Mouse (Mus musculus) stomach, postnatal 0 days (tissue): Measurements from ENCODE around the gene Asb18. TPM values are rescaled to one million over a fixed set of nuclear protein-coding genes. Genes with fewer than 3 reads are reported as not detected.

Source experiments
- ATAC-seq: fragments of 200-750 bp; cut with Nextera tagmentation; 2 replicates; pipeline ENCODE4 v1.8.0; 2017; ENCODE audit not compliant: low FRiP score, low TSS enrichment
- DNase-seq: peaks from one replicate; pipeline ENCODE4 v3.0.0-alpha.2; 2016; ENCODE audit warnings: low spot score
- H3K27ac ChIP-seq: fragments of 300-500 bp; sonication (generic); replicated peaks from 2 replicates; pipeline ENCODE4 v1.5.1; 2014; ENCODE audit warnings: mild to moderate bottlenecking, control low read depth
- H3K27me3 ChIP-seq: fragments of 300-500 bp; sonication (generic); 2 replicates; pipeline ENCODE4 v1.6.1; 2014; ENCODE audit warnings: low read length; ENCODE audit not compliant: control insufficient read depth, insufficient read depth
- H3K36me3 ChIP-seq: fragments of 300-500 bp; sonication (generic); 2 replicates; pipeline ENCODE4 v1.6.1; 2014; ENCODE audit warnings: low read length, mixed read lengths; ENCODE audit not compliant: control insufficient read depth, insufficient read depth
- H3K4me1 ChIP-seq: fragments of 300-500 bp; sonication (generic); replicated peaks from 2 replicates; pipeline ENCODE4 v1.6.1; 2014; ENCODE audit warnings: antibody characterized with exemption; ENCODE audit not compliant: control insufficient read depth, insufficient read depth
- H3K4me2 ChIP-seq: fragments of 300-500 bp; sonication (generic); replicated peaks from 2 replicates; pipeline ENCODE4 v1.6.1; 2014; ENCODE audit warnings: low read depth, mild to moderate bottlenecking, control low read depth, moderate library complexity
- H3K4me3 ChIP-seq: fragments of 300-500 bp; sonication (generic); 2 replicates; pipeline ENCODE4 v1.5.1; 2014; ENCODE audit warnings: low read depth, low read length, control low read depth
- H3K9ac ChIP-seq: fragments of 300-500 bp; sonication (generic); 2 replicates; pipeline ENCODE4 v1.6.1; 2014; ENCODE audit warnings: mild to moderate bottlenecking, low read length, control low read depth, mixed read lengths
- H3K9me3 ChIP-seq: fragments of 300-500 bp; sonication (generic); 2 replicates; pipeline ENCODE4 v1.6.1; 2016; ENCODE audit warnings: low read length; ENCODE audit not compliant: control insufficient read depth
- CTCF ChIP-seq: IDR thresholded peaks from 2 replicates; pipeline ENCODE4 v1.5.1; 2016; ENCODE audit warnings: antibody characterized with exemption, low read depth, mild to moderate bottlenecking, moderate library complexity
- EP300 ChIP-seq: optimal IDR thresholded peaks from 2 replicates; pipeline ENCODE3; 2016; ENCODE audit warnings: antibody characterized with exemption
- WGBS: fragments of 180-500 bp; shearing (Covaris S2); extraction: QIAGEN DNeasy Blood & Tissue Kit; methylation state at CpG from one replicate; pipeline ENCODE4 v1.1.7; 2014; 5-methylcytosine and 5-hydroxymethylcytosine counted together
- polyA plus RNA-seq: library from polyadenylated mRNA; unstranded; fragments of >200 nt; fragmentation: Nextera tagmentation; extraction: Ambion mirVana; gene quantifications from 2 replicates; pipeline ENCODE4 v1.2.1, GENCODE M21; 2015

The Asb18 gene
- polyA plus RNA-seq: 0.02 TPM in 1 of 2 replicates, not detected in the other

DNA sequence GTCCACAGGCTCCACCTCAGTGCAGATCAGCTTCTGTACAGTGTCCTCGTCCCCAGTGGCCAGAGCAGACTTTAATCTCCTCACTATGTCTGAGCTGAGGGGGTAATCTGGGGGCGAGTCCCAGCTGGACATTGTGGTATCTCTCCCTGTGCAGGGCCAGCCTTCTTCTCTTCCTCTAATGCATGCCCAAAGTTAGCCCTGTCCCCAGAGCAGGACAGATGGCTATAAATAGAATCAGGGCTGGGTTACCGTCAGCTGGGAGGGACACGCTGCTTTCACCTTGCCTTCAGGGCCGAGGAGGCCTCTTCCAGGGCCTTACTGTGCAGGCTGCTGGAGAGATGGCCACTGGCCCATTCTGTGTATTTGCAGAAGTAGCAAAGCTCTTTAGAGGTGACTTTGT, at the start of gene Asb18:
Gene Asb18 (minus strand): TSS at position 221 of the 400 bp plus-strand sequence.
- ATAC-seq (no peak), DNase-seq (no peak)
- no peaks in the 10 kb centered on the region for H3K4me1 ChIP-seq
- no peak within 1 kb of the TSS for H3K4me2 ChIP-seq
- no peaks in the 10 kb centered on the region for H3K36me3 ChIP-seq
- H3K4me3 ChIP-seq: no peak within 1 kb of the TSS
- TF ChIP-seq CTCF (no peak), EP300 (no peak)
- H3K27ac ChIP-seq: no peak within 1 kb of the TSS
- no peaks in the 10 kb centered on the region for H3K9me3 ChIP-seq
- H3K9ac ChIP-seq: no peak within 1 kb of the TSS
- 66% methylated on average over 5 of the region's 5 CpGs for WGBS
- H3K27me3 ChIP-seq: no peaks in the 10 kb centered on the region

DNA sequence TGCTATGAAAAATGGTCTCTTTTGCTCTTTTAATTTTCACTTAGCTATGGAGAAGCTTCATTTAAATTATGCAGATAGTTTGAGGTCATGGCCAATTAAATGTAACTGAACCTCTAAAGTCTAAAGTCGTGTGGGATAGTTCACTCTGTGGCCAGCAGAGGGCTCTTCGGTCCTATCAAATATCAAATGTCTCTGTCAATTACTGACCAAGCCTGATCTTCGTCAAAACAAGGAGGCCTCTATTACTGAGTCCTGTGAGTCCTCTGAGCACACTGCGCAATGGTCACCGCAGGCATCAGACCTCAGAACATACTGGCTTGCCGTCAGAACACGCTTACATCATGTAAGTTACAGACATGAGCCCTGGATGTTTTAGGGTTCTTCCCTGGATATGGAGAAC, 46.1 kb upstream of the Asb18 start:
- 13% methylated on average over 7 of the region's 7 CpGs for WGBS
- DNase-seq (peak; percentile 55), ATAC-seq (peak; percentile 57; the same call in 1 of the 2 replicates)
- H3K4me2 ChIP-seq: no peak overlapping the region
- H3K4me1 ChIP-seq: no peaks in the 10 kb centered on the region
- H3K27ac ChIP-seq: no peak overlapping the region
- H3K4me3 ChIP-seq: no peak overlapping the region
- H3K9me3 ChIP-seq: no peaks in the 10 kb centered on the region
- no peak overlapping the region for H3K9ac ChIP-seq
- H3K27me3 ChIP-seq: no peaks in the 10 kb centered on the region
- TF ChIP-seq EP300: no peak
- TF ChIP-seq CTCF: peak; percentile 87
- H3K36me3 ChIP-seq: no peaks in the 10 kb centered on the region

DNA sequence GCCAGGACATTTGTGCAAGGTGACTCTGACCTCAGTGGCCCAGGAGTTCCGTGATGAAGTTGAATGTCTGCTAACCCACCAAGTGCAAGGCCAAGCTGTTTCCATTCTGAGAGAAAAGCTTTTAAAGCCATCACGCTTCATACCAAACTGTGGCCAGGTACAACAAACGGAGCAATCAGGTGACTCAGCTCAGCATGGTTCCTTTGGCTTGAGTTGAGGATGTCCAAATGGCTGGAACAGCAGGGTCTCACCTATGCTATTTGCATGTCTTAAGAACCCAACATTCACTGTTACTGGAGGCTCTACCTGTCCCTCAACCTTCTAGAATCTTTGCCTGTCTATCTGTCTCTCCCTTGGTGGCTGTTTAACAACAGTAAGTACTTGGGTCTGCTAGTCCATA, 45.6 kb upstream of the Asb18 start:
- Histone ChIP-seq H3K4me3 (no peak overlapping the region), H3K4me1 (no peaks in the 10 kb centered on the region), H3K27ac (no peak overlapping the region), H3K27me3 (no peaks in the 10 kb centered on the region), H3K9ac (no peak overlapping the region), H3K4me2 (no peak overlapping the region), H3K9me3 (no peaks in the 10 kb centered on the region), H3K36me3 (no peaks in the 10 kb centered on the region)
- WGBS: 77% methylated on average over 3 of the region's 3 CpGs
- ATAC-seq (no peak), DNase-seq (no peak)
- TF ChIP-seq CTCF (no peak), EP300 (no peak)

DNA sequence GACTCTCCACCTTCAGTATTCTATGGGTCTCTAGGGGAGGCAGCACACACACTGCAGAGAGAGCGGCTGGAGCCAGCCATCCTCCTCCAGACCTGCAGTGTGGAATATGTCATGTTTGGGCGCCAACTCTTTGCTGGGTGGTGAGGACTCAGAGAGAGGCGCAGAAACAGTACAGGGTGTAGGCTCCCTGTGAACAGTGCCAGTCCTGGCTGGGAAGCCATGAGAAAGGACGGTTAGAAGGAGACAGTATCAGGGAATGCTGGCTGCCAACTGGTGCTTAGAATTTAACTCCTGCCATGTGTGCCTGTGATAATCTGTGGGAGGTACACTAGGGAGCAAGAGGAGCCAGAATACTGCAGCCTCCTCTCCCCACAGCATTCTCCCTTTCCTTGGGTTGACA, 40.5 kb upstream of the Asb18 start:
- Histone ChIP-seq H3K27ac (no peak overlapping the region), H3K36me3 (no peaks in the 10 kb centered on the region), H3K9me3 (no peaks in the 10 kb centered on the region), H3K4me2 (no peak overlapping the region), H3K4me1 (no peaks in the 10 kb centered on the region), H3K27me3 (no peaks in the 10 kb centered on the region), H3K4me3 (no peak overlapping the region), H3K9ac (no peak overlapping the region)
- TF ChIP-seq EP300 (no peak), CTCF (no peak)
- ATAC-seq: no peak
- 87% methylated on average over 4 of the region's 4 CpGs for WGBS
- DNase-seq: no peak

DNA sequence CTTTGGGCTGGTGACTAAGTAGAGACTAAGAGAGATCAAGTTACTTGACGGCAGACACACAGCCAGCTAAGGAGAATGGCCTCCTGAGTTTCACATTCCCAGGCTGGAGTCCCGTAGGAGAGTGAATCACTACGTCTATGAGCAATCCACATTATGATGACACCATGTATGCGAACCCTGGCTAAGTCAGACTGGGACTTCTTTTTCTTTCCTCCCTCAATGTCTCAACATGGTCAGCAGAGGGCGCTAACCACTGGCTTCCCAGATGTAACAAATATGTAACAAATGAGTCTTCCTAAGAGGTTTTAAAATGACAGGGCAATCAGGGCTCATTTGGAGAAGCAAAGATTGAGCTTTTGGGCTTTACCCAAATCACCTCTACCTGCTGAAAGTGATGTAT, 36.9 kb upstream of the Asb18 start:
- H3K9ac ChIP-seq: no peak overlapping the region
- H3K27me3 ChIP-seq: no peaks in the 10 kb centered on the region
- H3K4me1 ChIP-seq: no peaks in the 10 kb centered on the region
- TF ChIP-seq CTCF (peak; percentile 87), EP300 (no peak)
- no peak overlapping the region for H3K4me2 ChIP-seq
- no peaks in the 10 kb centered on the region for H3K9me3 ChIP-seq
- H3K27ac ChIP-seq: no peak overlapping the region
- ATAC-seq: peak; percentile 40; the same call in 1 of the 2 replicates
- DNase-seq: peak; percentile 44
- no peaks in the 10 kb centered on the region for H3K36me3 ChIP-seq
- H3K4me3 ChIP-seq: no peak overlapping the region
- WGBS: 17% methylated on average over 5 of the region's 5 CpGs

DNA sequence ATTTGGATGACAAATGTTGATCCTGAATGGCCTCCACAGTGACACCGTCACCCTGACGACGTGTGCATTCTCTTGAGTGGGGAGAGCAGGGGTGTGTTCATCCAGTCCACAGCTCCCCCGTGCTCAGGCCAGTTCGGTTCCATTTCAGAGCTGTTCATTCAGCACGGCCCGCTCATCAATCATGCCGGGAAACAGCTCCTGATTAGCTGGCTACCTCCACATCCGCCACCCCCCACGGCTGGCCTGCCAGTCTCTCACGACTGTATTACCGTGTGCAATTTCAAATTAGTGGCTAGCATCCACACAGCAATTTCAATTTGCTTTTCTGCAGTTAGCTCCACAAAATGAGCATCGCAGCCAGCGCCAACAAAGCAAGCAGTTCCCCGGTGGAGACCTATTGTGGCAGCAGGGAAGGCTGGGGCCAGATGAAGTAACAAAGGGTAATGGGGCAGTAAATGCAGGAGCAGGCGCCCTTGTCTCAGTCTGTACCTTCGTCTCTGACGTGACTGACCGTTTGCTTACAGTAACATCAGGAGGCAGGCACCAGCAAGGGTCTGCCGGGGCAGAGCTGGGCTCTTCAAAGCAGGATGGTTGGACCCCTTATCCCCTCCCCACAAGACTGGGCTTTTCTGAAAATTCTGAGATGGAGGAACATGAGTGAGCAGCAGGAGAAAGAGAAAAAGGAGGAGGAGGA, 35.7 kb upstream of the Asb18 start:
- Histone ChIP-seq H3K36me3 (no peaks in the 10 kb centered on the region), H3K9ac (no peak overlapping the region), H3K27me3 (no peaks in the 10 kb centered on the region), H3K27ac (no peak overlapping the region), H3K9me3 (no peaks in the 10 kb centered on the region), H3K4me3 (no peak overlapping the region), H3K4me2 (no peak overlapping the region), H3K4me1 (no peaks in the 10 kb centered on the region)
- no peak for DNase-seq
- WGBS: 27% methylated on average over 20 of the region's 20 CpGs
- TF ChIP-seq EP300 (no peak), CTCF (no peak)
- no peak for ATAC-seq
